ENCODE assay signal across 12 mouse cellular contexts in genomic region chr5:140121966-140122365, GRCm38 (mm10).
A peak's percentile ranks its signal among the peaks of the same experiment; 100 is the strongest.
DNase-seq lines count a peak whose midpoint lies in the region; ATAC-seq and TF ChIP-seq lines count a peak whose summit lies in the region.
"Had no signal": no experiment of that assay in that cellular context is flagged by ENCODE, and none has a peak within 500 bp of the region (broad histone marks: within the 10 kb centered on the region; RNA-seq: fewer than 3 reads in every experiment).

No protein-coding gene starts in this region.

- no peak overlapping the region for H3K4me2 ChIP-seq in forebrain, embryonic 14.5 days (ENCODE audit: low read length)
- H3K4me2 ChIP-seq: midbrain, embryonic 12.5 days had no signal

- peaks cover 20% of the 10 kb centered on the region for H3K4me1 ChIP-seq in forebrain, embryonic 14.5 days (ENCODE audit: control insufficient read depth, insufficient read depth, low read length)

- H3K27me3 ChIP-seq in forebrain, embryonic 14.5 days (replicated peaks; ENCODE audit: control insufficient read depth, insufficient read depth, low read length), result no peaks in the 10 kb centered on the region
- H3K27me3 ChIP-seq: midbrain, embryonic 12.5 days had no signal

- no peak overlapping the region for H3K4me3 ChIP-seq in layer of hippocampus, adult 2 months
- H3K4me3 ChIP-seq in forebrain, embryonic 14.5 days (ENCODE audit: low read depth, low read length), result no peak overlapping the region
- H3K4me3 ChIP-seq: midbrain, embryonic 12.5 days had no signal

- no peak overlapping the region for H3K27ac ChIP-seq in layer of hippocampus, adult 2 months
- H3K27ac ChIP-seq in forebrain, embryonic 14.5 days (ENCODE audit: low read depth, low read length), result no peak overlapping the region
- H3K27ac ChIP-seq: kidney, postnatal 0 days; midbrain, embryonic 12.5 days had no signal

- ATAC-seq in forebrain, embryonic 14.5 days, result peak; percentile 66

- H3K9ac ChIP-seq in forebrain, embryonic 14.5 days (ENCODE audit: low read length), result no peak overlapping the region
- H3K9ac ChIP-seq: midbrain, embryonic 12.5 days had no signal

- no peaks in the 10 kb centered on the region for H3K9me3 ChIP-seq in forebrain, embryonic 14.5 days (replicated peaks; ENCODE audit: control insufficient read depth, low read length)
- H3K9me3 ChIP-seq: midbrain, embryonic 12.5 days had no signal

- DNase-seq in layer of hippocampus, adult 2 months (ENCODE audit: low spot score in 2 of 2), result peak; percentile 19 to 27
- DNase-seq in layer of hippocampus, postnatal 25 days (ENCODE audit: extremely low spot score in 1 of 2, low spot score in 1 of 2), result no peak
- peak; percentile 21 for DNase-seq in right cerebral cortex, postnatal 4 days
- no peak for DNase-seq in right cerebral cortex, adult 2 months (ENCODE audit: low spot score in 2 of 2)
- peak; percentile 87 for DNase-seq in forebrain, embryonic 14.5 days (ENCODE audit: low spot score)
- DNase-seq in thymus, postnatal 14 days, result peak; percentile 53
- DNase-seq in embryo, embryonic 9.5 days (ENCODE audit: extremely low spot score), result no peak
- DNase-seq: cerebellum, postnatal 36 days; heart, adult 11 months; lung, adult 18-20 months had no signal

- WGBS in forebrain, embryonic 14.5 days, result 49% methylated on average over 3 of the region's 3 CpGs

- no peak for TF ChIP-seq CTCF in layer of hippocampus, adult 2 months (conservative IDR thresholded peaks at IDR 0.05)

- H3K36me3 ChIP-seq in forebrain, embryonic 14.5 days (ENCODE audit: control insufficient read depth, insufficient read depth, low read length), result no peaks in the 10 kb centered on the region

Comparison
In these comparisons a context has a peak if more than half of its experiments do, and no peak if none do; other contexts are left out.
1. DNase-seq: peak in layer of hippocampus, adult 2 months (2 of 2), right cerebral cortex, postnatal 4 days (single experiment), forebrain, embryonic 14.5 days (single experiment) and thymus, postnatal 14 days (single experiment); none in layer of hippocampus, postnatal 25 days (0 of 2), right cerebral cortex, adult 2 months (0 of 2) and embryo, embryonic 9.5 days (single experiment).